Mouse (Mus musculus): ENCODE results near the gene Cyp2w1. TPM values are rescaled to one million over a fixed set of nuclear protein-coding genes. Genes with fewer than 3 reads are reported as not detected.

The Cyp2w1 gene
- polyA plus RNA-seq (2016; fragmentation: Nextera tagmentation; extraction: Ambion mirVana), result 0.41 and 0.46 TPM in 2 replicates

DNA sequence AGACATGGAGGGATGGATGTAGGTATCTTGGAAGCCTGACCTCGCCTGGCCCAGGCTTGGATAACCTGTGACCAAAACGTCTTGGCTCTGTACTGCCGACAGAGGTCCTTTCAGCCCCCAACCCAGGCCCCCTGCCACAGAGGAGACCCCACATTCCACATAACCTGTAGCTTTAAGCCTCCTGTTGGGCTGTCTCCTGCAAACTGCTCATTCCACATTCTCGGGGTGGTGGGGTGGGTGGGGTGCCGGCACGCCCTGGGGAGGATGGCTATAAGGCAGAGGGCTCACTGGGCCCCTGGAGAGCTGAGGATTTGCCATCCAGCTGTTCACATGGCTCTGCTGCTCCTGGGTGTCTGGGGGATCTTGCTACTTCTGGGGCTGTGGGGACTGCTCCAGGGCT lies at the start of gene Cyp2w1:
Gene Cyp2w1 (plus strand): TSS at position 301 of the 400 bp plus-strand sequence.
- no peak within 1 kb of the TSS for H3K4me3 ChIP-seq
- H3K27ac ChIP-seq, result no peak within 1 kb of the TSS
- WGBS, result 74% methylated on average over 6 of the region's 6 CpGs
- H3K4me2 ChIP-seq (replicated peaks), result no peak within 1 kb of the TSS
- H3K9ac ChIP-seq, result no peak within 1 kb of the TSS
- H3K36me3 ChIP-seq, result no peaks in the 10 kb centered on the region
- H3K9me3 ChIP-seq (replicated peaks), result no peaks in the 10 kb centered on the region
- ATAC-seq (ENCODE audit: low FRiP score), result no peak
- peaks cover 13% of the 10 kb centered on the region; the same call in 1 of the 2 replicates for H3K27me3 ChIP-seq
- H3K4me1 ChIP-seq, result peaks cover 6% of the 10 kb centered on the region

- WGBS, result 89% methylated on average over 9 of the region's 9 CpGs
- H3K27me3 ChIP-seq, result no peaks in the 10 kb centered on the region
- ATAC-seq (ENCODE audit: low FRiP score), result no peak
Measured at GRCm38 (mm10) chr5:139303646-139304061, 48.8 kb upstream of the Cyp2w1 start.

GRCm38 (mm10) chr5:139309946-139310345 lies 42.5 kb upstream of the Cyp2w1 start:
- no peak overlapping the region for H3K4me3 ChIP-seq
- no peaks in the 10 kb centered on the region for H3K9me3 ChIP-seq (replicated peaks)
- no peak overlapping the region for H3K27ac ChIP-seq
- no peaks in the 10 kb centered on the region for H3K27me3 ChIP-seq
- no peak overlapping the region for H3K4me2 ChIP-seq (replicated peaks)
- H3K36me3 ChIP-seq, result no peaks in the 10 kb centered on the region
- WGBS, result 80% methylated on average over 3 of the region's 3 CpGs
- H3K4me1 ChIP-seq, result no peaks in the 10 kb centered on the region
- H3K9ac ChIP-seq, result no peak overlapping the region
- no peak for ATAC-seq (ENCODE audit: low FRiP score)

More at GRCm38 (mm10) chr5:139303646-139304061, 48.8 kb upstream of the Cyp2w1 start:
- Histone ChIP-seq H3K36me3 (no peaks in the 10 kb centered on the region), H3K9me3 (replicated peaks) (no peaks in the 10 kb centered on the region), H3K4me1 (no peaks in the 10 kb centered on the region), H3K4me2 (replicated peaks) (no peak overlapping the region), H3K4me3 (no peak overlapping the region), H3K27ac (no peak overlapping the region), H3K9ac (no peak overlapping the region)

- no peaks in the 10 kb centered on the region for H3K9me3 ChIP-seq (replicated peaks)
- 91% methylated on average over 4 of the region's 4 CpGs for WGBS
- no peaks in the 10 kb centered on the region for H3K36me3 ChIP-seq
- no peak overlapping the region for H3K4me2 ChIP-seq (replicated peaks)
- no peak overlapping the region for H3K4me3 ChIP-seq
- no peaks in the 10 kb centered on the region for H3K4me1 ChIP-seq
- no peak for ATAC-seq (ENCODE audit: low FRiP score)
- H3K27ac ChIP-seq, result no peak overlapping the region
- no peak overlapping the region for H3K9ac ChIP-seq
- no peaks in the 10 kb centered on the region for H3K27me3 ChIP-seq
Measured at GRCm38 (mm10) chr5:139310477-139310876, 41.9 kb upstream of the Cyp2w1 start.

DNA sequence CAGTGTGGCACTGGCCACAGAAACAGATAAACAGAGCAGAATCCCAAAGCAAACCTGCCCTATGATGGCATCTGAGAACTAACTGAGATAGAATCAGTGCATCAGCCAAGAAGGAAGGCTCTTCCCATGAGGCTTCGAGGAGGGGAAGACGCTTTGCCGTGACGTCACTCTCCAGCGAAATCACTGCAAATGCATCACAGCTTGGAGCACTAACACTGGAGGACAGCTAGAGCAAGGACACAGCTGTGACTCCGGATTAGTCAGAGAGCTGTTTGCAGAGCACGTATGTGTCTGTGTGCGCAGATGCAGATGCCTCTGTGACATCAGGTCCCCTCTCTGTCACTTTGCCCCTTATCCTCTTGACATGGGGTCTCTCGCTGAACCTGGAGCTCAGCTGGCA lies 40.6 kb upstream of the Cyp2w1 start:
- Histone ChIP-seq H3K36me3 (no peaks in the 10 kb centered on the region), H3K9me3 (replicated peaks) (no peaks in the 10 kb centered on the region), H3K9ac (no peak overlapping the region), H3K27me3 (no peaks in the 10 kb centered on the region), H3K27ac (no peak overlapping the region), H3K4me3 (no peak overlapping the region), H3K4me1 (no peaks in the 10 kb centered on the region), H3K4me2 (replicated peaks) (no peak overlapping the region)
- no peak for ATAC-seq (ENCODE audit: low FRiP score)
- WGBS, result 85% methylated on average over 9 of the region's 9 CpGs

- H3K9ac ChIP-seq, result no peak overlapping the region
- no peak for ATAC-seq (ENCODE audit: low FRiP score)
- H3K4me2 ChIP-seq (replicated peaks), result no peak overlapping the region
- no peaks in the 10 kb centered on the region for H3K4me1 ChIP-seq
- no peaks in the 10 kb centered on the region for H3K9me3 ChIP-seq (replicated peaks)
- no peaks in the 10 kb centered on the region for H3K36me3 ChIP-seq
- no peaks in the 10 kb centered on the region for H3K27me3 ChIP-seq
- WGBS, result 80% methylated on average over 9 of the region's 9 CpGs
- no peak overlapping the region for H3K4me3 ChIP-seq
- H3K27ac ChIP-seq, result no peak overlapping the region
Measured at GRCm38 (mm10) chr5:139313536-139313935, 38.9 kb upstream of the Cyp2w1 start.

DNA sequence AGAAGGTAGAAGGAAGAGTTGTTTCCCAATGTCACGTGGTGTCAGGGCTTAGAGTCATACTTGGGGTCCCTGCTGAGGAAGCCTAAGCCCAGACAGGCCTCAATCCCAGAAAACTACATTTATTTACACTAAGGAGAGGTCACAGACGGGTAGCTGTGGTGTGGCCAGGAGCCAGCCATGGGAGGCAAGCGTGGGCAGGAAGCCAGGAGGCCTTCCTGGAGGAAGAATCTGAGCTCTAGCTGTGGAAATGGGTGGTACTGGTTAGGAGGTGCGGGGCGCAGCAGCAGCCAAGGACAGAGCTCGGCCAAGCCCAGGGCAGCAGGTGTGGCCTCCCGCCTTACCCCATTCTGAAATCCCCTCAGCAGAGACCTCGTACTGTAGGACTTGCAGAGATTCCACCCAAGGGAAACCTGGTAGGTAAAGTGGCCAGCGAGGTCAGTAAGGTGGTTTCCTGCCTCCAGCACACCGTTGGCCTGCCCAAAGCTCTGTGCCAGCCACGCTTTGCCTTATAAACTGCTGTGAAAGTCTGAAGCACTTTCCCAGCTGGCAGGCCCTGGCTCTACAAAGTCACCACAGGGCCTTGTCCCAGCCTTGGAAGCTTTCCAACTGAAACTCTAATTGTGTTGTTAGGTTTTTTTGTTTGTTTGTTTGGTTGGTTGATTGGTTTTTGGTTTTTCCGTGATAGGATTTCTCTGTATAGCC lies 37.3 kb upstream of the Cyp2w1 start:
- Histone ChIP-seq H3K9ac (no peak overlapping the region), H3K4me1 (no peaks in the 10 kb centered on the region), H3K9me3 (replicated peaks) (no peaks in the 10 kb centered on the region), H3K36me3 (no peaks in the 10 kb centered on the region), H3K27me3 (no peaks in the 10 kb centered on the region), H3K27ac (no peak overlapping the region), H3K4me2 (replicated peaks) (no peak overlapping the region), H3K4me3 (no peak overlapping the region)
- ATAC-seq (ENCODE audit: low FRiP score), result no peak
- WGBS, result 90% methylated on average over 12 of the region's 12 CpGs

DNA sequence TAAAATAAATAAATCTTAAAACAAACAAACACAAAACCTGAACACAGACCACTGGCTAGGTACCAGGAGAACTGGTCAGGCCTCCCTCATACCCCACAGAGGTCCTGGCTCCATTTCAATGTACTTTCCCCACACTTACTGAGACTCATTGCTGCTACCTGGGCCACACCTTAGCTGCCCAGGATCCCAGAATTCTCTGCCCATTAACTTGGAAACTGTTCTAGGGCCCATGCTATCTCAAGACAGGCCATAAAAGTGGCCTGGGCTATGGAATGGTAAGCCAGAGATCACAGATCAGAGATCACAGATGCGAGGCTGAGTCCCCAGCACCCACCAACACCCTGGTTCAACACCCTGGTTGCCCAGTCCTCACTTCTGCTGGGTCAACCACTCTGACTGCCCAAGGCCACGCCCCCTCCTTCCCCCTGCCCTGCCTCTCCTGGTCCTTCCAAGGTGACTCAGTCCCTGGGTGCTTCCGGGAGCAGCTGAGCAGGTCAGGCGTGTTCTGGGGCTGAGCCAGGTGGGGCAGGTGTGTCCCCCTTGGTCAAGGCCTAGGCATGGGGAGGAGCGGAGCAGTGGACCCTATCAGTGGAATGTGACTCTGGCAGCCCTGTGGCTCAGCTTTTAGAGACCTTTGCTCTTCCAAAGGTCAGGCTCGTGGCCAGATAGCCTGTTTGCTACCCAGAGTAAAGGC lies 35.3 kb upstream of the Cyp2w1 start:
- Histone ChIP-seq H3K27me3 (no peaks in the 10 kb centered on the region), H3K4me3 (no peak overlapping the region), H3K4me1 (no peaks in the 10 kb centered on the region), H3K9ac (no peak overlapping the region), H3K36me3 (no peaks in the 10 kb centered on the region), H3K9me3 (replicated peaks) (no peaks in the 10 kb centered on the region), H3K27ac (no peak overlapping the region), H3K4me2 (replicated peaks) (no peak overlapping the region)
- no peak for ATAC-seq (ENCODE audit: low FRiP score)
- WGBS, result 71% methylated on average over 6 of the region's 6 CpGs

DNA sequence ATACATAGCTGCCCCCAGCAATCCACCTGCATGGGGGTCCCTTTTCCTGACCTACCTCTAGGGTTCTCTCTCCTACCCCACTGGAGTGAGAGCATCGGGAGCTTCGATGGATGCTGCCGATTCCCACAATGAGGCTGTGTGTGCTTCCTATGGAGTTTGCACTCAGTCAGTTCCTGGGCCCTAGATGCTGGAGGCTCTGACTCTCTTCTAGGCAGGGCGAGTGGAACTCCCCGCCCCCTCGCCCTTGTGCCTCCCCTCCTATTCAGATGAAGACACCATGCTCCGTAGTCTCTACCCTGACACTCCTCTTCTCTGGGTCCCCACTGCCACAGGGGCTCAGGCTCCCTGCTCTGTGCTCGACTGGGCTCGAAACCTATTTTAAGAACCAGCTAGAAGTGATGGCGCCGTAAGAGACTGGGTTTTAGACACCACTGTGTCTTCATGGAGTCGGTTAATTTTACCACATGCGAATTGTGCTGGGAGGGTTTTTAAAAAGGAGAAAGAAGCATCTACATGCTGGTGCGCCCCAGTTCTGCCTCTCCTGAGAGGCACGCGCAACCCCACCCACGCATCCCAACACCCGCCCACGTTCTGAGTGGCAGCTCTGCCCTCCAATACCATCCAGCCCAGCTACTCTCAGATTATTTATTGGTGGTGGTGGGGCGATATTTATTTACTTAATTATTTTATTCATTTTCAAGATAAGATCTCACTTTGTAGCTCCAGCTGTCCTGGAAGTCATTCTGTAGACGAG lies 34.5 kb upstream of the Cyp2w1 start:
- H3K9me3 ChIP-seq (replicated peaks), result no peaks in the 10 kb centered on the region
- H3K27me3 ChIP-seq, result peaks cover 5% of the 10 kb centered on the region
- H3K9ac ChIP-seq, result no peak overlapping the region
- no peaks in the 10 kb centered on the region for H3K4me1 ChIP-seq
- 64% methylated on average over 21 of the region's 21 CpGs for WGBS
- no peak overlapping the region for H3K27ac ChIP-seq
- ATAC-seq (ENCODE audit: low FRiP score), result no peak
- H3K4me3 ChIP-seq, result no peak overlapping the region
- no peaks in the 10 kb centered on the region for H3K36me3 ChIP-seq
- H3K4me2 ChIP-seq (replicated peaks), result no peak overlapping the region

DNA sequence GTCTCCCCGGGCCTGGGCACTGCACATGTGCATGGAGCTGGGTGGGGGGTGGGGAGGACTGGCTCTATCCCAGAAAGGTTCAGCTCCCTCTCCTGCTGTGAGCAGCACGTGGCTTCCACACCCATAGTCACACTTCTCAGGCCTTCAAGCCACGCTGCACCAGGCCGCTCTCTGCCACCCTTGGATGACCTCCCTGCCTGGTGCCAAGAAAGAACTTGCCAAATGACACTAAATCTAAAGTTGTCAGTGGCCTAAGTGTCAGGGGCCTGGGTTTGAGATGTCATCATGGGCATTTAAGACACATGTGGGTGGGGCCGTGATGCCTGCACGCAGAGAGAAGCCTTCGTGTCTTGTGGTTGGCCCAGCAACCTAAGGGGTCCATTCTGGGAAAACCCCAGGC lies 32.0 kb upstream of the Cyp2w1 start:
- Histone ChIP-seq H3K27ac (no peak overlapping the region), H3K36me3 (no peaks in the 10 kb centered on the region), H3K4me1 (peaks cover 15% of the 10 kb centered on the region), H3K27me3 (peaks cover 27% of the 10 kb centered on the region), H3K9me3 (replicated peaks) (no peaks in the 10 kb centered on the region), H3K4me2 (replicated peaks) (no peak overlapping the region), H3K4me3 (no peak overlapping the region), H3K9ac (no peak overlapping the region)
- no peak for ATAC-seq (ENCODE audit: low FRiP score)
- 84% methylated on average over 7 of the region's 7 CpGs for WGBS

DNA sequence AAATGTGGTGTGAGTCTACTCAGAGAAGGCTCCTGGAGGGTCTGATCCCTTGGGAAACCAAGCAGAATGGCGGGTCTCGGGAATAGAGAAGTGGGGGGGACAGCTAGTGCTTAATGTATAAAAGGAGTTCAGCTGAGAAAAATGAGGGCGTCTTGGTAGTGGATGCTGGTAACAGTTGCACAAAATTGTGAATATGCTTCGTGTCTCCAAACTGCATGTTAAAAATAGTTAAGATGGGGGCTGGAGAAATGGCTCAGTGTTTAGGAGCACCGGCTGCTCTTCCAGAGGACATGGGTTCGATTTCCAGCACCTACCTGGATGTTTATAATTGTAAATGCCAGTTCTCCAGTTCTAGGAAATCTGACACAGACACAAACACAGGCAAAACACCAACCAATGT lies 31.1 kb upstream of the Cyp2w1 start:
- no peak overlapping the region for H3K9ac ChIP-seq
- H3K36me3 ChIP-seq, result no peaks in the 10 kb centered on the region
- no peak for ATAC-seq (ENCODE audit: low FRiP score)
- peaks cover 15% of the 10 kb centered on the region for H3K4me1 ChIP-seq
- H3K27ac ChIP-seq, result no peak overlapping the region
- no peaks in the 10 kb centered on the region for H3K9me3 ChIP-seq (replicated peaks)
- H3K4me3 ChIP-seq, result no peak overlapping the region
- no peak overlapping the region for H3K4me2 ChIP-seq (replicated peaks)
- WGBS, result 80% methylated on average over 6 of the region's 6 CpGs
- peaks cover 36% of the 10 kb centered on the region for H3K27me3 ChIP-seq

- no peak for ATAC-seq (ENCODE audit: low FRiP score)
- H3K9me3 ChIP-seq (replicated peaks), result no peaks in the 10 kb centered on the region
- H3K36me3 ChIP-seq, result no peaks in the 10 kb centered on the region
- H3K4me3 ChIP-seq, result no peak overlapping the region
- peaks cover 51% of the 10 kb centered on the region for H3K27me3 ChIP-seq
- WGBS, result 83% methylated on average over 9 of the region's 9 CpGs
- peaks cover 15% of the 10 kb centered on the region for H3K4me1 ChIP-seq
- no peak overlapping the region for H3K27ac ChIP-seq
- H3K4me2 ChIP-seq (replicated peaks), result 0 out of 2 replicates have a peak overlapping the region, but pooled peaks have one; percentile 97
- no peak overlapping the region for H3K9ac ChIP-seq
Measured at GRCm38 (mm10) chr5:139323260-139323924, 29.0 kb upstream of the Cyp2w1 start.

All from hindbrain, embryonic 12.5 days (tissue).